Mouse (Mus musculus): Measurements from ENCODE around the gene Tnp2.
A peak's percentile ranks its signal among the peaks of the same experiment; 100 is the strongest.
"Not testable (repeated sequence)": the region's sequence is repeated elsewhere in the genome, so short reads cannot be mapped to it uniquely, and the experiment has no call there.

Tnp2 gene

GRCm38 (mm10) chr16:10788271-10788670 lies at the start of gene Tnp2:
Gene Tnp2 (minus strand): TSS chr16:10788660.
- DNase-seq (ENCODE audit: extremely low spot score, low spot score) = no peak

- no peak for DNase-seq (ENCODE audit: extremely low spot score, low spot score)
Observed at GRCm38 (mm10) chr16:10837903-10838302, 49.4 kb upstream of the Tnp2 start.

DNA sequence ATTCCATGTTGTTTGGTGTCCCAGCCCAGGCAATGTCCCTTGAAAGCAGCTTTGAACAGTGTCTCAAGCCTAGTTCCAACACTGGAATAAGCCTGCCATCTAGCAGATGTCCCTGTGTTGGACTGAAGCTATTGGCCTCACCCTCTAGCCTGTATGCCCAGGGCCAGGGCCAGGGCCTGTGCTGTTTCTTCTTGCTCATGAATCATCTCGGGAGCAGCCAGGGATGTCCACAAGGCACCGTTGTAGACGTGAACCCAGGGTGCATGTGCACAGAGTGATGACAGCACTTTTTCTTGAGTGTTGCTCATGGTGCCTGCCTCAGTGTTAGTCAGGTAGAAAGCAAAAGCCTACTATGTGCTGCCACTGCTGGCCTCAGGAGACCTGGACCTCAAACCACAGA lies 48.8 kb upstream of the Tnp2 start:
- DNase-seq (ENCODE audit: extremely low spot score, low spot score) = no peak

- no peak for DNase-seq (ENCODE audit: extremely low spot score, low spot score)
Observed at GRCm38 (mm10) chr16:10836388-10836787, 47.9 kb upstream of the Tnp2 start.

DNA sequence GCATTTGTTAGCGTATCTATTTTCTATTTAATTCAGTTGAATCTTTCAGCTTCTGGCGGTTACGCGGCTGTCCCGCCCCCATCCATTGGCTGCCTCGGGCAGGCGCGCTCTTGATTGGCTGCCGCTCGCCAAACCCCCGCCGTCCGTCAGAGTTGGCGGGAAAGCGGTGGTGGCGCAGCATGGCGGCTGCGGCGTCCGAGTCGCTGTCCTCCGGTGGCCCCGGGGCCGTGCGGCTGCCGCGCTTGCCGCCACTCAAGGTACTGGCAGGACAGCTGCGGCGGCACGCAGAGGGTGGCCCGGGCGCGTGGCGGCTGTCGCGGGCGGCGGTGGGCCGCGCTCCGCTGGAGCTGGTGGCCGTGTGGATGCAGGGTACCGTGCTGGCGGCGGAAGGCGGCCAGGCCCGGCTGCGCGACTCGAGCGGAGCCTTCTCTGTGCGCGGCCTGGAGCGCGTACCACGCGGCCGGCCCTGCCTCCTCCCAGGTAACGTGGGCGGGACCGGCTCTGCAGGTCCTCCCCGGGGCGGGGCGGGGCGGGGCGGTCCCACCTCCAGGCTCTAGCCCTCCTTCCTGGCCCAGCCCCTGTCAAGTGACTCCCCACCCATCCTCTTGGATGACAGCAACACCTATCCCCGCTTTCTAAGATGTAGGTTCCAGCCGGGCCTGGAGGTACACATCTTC lies 46.6 kb upstream of the Tnp2 start, which contains the start of gene Rmi2:
Gene Rmi2, plus strand, starts transcription at position 149 of the 677 bp plus-strand sequence.
- peak; percentile 89 for DNase-seq (ENCODE audit: extremely low spot score, low spot score)

DNA sequence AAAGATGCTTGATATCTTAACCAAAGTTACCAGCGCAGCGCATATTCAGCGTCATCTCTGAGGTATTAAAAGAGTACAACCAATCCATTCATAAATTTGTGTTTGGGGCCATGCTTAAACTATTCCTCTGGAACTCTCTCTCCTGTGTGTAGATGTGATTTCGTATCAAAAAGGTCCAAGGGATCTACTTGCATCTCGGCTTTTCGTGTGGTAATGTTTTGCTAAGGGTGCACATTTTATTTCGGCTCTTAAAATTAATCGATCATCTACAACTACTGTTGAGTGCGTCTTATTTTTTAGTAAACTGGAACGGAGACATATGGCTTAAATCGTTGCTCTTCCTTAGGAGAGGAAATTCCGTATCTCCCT lies 46.1 kb upstream of the Tnp2 start:
- no peak for DNase-seq (ENCODE audit: extremely low spot score, low spot score)

- no peak for DNase-seq (ENCODE audit: extremely low spot score, low spot score)
Observed at GRCm38 (mm10) chr16:10828461-10828805, 40.0 kb upstream of the Tnp2 start.

GRCm38 (mm10) chr16:10827766-10828460 lies 39.5 kb upstream of the Tnp2 start:
- DNase-seq (ENCODE audit: extremely low spot score, low spot score) = no peak

DNA sequence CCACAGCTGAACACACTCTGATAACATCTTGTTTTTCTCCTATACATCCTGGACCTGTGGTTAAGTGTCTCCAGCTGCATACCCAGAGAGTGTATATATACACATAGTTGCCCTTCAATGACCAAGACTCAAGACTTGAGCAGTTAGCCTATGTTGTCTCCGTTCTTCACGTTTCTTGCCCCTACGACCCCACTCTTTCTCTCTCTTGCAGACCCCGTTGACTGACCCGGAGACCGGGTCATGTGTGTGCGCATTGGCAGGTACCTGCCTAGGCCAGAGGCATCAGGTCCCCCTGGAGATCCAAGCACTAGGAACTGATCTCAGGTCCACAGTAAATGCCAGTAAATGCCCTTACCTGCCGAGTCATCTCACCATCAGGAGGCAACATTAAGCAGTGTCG lies 38.8 kb upstream of the Tnp2 start:
- no peak for DNase-seq (ENCODE audit: extremely low spot score, low spot score)

DNA sequence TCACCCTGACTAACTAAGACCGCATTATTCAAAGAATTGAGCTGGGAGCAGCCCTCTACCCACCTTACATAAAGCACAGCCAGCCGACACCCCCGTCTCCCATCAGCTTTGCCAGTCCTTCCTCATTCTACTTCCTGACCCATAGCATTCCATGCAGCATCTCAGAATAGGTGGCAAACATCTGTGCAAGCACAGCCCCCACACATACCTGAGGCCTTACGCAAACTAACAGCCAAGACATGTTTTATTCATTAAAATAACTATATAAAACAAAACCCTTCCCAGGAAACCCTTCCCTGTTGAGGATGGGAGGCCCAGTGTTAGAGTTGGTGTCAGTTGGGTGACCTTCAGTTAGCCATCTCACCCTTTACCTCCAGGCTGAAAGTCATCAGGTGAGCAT lies 37.4 kb upstream of the Tnp2 start:
- no peak for DNase-seq (ENCODE audit: extremely low spot score, low spot score)

- DNase-seq (ENCODE audit: extremely low spot score, low spot score) = no peak
Observed at GRCm38 (mm10) chr16:10824536-10824935, 36.1 kb upstream of the Tnp2 start.

- no peak for DNase-seq (ENCODE audit: extremely low spot score, low spot score)
Observed at GRCm38 (mm10) chr16:10821387-10821786, 32.9 kb upstream of the Tnp2 start.

DNA sequence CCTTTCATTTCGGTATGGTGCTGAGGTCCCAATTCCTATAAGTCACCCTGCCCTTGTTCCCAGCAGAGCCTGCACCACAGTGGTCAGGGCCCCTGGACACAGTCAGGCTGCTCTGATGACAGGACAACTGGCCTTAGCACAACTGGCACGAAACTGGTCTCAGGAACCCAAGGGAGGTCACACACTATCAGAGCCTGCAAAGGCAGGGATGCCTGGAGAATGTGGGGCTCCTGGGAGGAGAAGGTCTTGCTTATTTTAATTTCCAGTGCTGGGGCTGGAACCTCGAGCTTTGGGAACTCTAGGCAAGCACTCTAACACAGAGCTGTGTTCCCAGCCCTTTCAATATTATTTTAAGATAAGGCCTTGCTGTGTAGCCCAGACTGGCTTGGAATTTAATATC lies 31.5 kb upstream of the Tnp2 start:
- no peak for DNase-seq (ENCODE audit: extremely low spot score, low spot score)

DNA sequence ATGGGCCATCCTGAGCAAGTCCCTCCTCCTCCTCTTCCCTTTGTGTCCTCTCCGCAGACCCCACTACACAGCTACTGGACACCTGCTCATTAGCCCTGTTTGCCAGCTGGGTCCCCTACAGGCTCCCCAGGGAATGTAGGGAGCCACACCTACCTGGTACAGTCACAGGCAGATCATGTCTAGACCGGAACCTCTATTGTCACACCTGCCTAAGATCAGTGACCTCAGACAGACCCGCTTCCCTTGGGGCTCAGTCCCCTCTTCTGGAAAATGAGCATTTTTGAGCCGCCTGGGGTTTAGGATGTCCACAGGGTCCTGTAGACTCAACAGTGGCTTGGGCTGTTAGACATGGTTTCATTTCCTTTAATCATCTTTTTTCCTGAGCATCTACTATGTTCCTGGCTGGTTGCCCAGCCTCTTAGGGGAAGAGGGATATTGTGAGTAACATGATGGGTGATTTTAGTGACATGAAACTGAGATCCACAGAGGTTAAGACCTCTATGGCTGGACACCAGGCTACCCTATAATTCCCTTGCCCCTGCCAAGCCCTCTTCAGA lies 30.2 kb upstream of the Tnp2 start:
- DNase-seq (ENCODE audit: extremely low spot score, low spot score) = no peak

DNA sequence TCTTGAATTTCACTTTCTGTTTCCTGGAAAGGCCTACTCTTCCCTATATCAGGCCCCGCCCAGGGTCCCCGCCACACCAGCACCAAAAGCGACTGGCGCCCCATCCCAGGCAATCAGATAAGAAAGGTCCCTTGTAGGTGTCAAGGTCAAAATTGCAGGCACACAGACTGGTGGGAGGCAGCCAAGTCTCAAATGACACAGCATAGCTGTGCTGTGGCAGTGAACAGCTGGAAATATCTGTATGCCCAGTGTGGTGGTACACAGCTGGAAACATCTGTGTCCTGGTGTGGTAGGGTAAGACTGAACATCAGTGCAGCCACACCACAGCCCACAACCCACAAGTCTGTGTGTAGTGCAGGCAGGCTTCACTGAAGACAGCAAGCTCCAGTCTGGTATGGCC lies 26.4 kb upstream of the Tnp2 start:
- no peak for DNase-seq (ENCODE audit: extremely low spot score, low spot score)

GRCm38 (mm10) chr16:10813726-10814125 lies 25.3 kb upstream of the Tnp2 start:
- no peak for DNase-seq (ENCODE audit: extremely low spot score, low spot score)

DNA sequence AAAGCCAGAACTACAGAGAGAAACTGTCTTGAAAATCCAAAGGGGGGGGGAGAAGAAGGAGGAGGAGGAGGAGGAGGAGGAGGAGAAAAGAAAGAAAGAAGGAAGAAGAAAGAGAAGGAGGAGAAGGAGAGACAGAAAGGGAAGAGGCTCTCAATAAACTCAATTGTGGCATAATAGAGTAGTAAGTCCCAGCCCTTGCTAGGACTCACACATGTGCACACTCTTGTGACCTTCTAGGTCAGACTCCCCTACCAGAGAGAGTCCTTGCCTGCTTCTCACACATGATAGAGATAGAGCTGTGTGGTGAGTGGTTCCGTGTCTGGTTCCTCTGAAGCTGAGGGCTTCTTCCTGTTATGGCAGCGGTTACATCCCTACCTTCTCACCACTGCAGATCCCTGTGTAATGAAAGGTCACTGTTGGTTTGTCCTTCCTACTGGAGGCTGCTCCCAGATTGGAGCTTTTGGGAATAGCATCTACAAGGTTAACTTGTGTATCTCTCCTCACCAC lies 24.5 kb upstream of the Tnp2 start, which contains the start of gene Gm11172:
Gene Gm11172, plus strand, starts transcription at position 51 of the 507 bp plus-strand sequence.
- no peak for DNase-seq (ENCODE audit: extremely low spot score, low spot score)

DNA sequence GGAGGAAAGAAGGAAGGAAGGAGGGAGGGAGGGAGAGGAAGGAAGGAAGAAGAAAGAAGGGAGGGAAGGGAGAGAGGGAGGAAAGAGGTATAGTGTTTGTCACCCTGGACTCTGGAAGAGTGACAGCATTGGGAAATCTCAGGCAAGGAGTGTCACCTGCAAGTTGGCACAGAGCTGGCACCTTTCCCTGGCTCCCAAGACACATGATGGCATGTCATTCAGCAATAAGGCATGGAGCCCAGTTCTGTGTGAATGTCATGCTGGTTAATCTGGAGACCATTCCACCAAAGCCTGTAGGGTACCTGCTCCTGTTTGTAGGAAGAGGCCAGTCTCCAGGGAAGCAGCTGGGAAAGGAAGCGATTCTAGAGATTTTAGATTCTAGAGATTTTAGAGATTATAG lies 21.9 kb upstream of the Tnp2 start:
- no peak for DNase-seq (ENCODE audit: extremely low spot score, low spot score)

DNA sequence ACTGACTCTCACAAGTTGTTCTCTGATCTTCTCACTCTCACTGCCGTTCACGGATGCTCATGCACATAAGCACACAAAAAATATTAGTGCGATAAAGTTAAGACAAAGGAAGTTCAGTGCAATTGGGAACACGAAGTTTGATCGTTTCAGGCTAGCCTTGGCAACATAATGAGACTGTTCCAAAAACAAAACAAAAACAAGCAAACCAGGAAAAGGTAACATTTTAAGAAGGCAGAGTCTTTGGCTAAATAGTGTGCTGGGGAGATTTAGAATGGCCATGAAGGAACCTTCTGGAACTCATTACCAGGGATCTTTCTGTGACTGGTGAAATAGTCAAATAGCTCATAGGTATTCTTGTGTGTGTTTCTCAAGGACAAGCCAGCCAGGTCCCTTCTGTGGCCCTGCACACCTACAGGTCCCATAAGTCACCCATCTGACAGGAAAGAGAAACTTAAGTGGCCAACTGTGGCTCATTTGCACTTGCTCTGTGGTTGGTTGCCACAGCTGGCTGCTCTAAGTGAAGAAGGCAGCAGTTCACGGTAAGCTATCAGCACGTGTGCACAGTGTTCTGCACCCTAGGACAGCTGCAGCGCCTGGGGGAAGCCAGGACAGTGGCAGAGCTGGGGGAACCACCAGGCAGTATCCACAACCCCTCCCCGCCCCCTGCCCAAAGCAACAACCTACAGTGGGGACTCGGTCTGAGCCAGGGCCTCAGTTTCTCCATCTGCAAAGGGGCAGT lies 17.5 kb upstream of the Tnp2 start, which contains the start of gene Prm1:
Gene Prm1, minus strand, starts transcription at position 51 of the 739 bp plus-strand sequence.
- no peak for DNase-seq (ENCODE audit: extremely low spot score, low spot score)

DNA sequence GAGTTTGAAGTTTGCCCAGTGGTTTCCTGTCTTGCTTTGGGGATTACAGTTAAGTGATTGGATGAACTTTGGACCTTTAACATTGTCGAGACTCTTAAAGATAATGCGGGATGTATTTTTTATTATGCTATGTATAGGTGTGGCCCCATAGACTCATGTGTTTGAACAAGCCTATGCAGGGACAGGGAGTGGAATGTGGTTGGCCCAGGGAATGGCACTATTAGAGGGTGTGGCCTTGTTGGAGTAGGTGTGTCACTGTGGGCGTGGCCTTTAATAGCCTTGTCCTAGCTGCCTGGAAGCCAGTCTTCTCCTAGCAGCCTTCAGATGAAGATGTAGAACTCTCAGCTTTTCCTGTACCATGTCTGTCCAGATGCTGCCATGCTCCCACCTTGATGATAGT lies 14.0 kb upstream of the Tnp2 start:
- DNase-seq (ENCODE audit: extremely low spot score, low spot score) = not testable (repeated sequence)

- DNase-seq (ENCODE audit: extremely low spot score, low spot score) = no peak
Observed at GRCm38 (mm10) chr16:10796034-10796433, 7.6 kb upstream of the Tnp2 start, which contains the start of gene Prm2. Gene Prm2 (minus strand): TSS chr16:10796134.

DNA sequence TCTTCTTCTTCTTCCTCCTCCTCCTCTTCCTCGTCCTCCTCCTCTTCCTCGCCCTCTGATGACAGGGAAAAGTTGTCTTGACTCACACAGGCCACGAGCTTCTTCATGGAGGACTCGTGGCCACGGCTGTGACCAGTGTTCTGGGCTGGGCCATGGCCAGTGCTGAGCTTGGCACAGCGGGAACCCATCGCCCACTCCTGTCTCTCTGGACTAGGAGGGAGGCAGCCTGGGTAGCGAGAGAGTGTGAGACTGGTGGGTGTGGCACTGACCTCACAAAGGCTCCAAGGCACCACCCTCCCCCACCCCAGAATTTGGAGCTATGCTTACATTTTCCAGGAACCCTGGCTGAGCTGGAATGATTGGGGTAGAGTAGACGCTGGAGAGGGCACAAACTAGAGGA lies 2.2 kb upstream of the Tnp2 start, which contains the start of gene Prm3:
Gene Prm3, minus strand, starts transcription at position 213 of the 400 bp plus-strand sequence.
- DNase-seq (ENCODE audit: extremely low spot score, low spot score) = no peak
